Mouse (Mus musculus) kidney, adult 2 months (tissue): ENCODE data around the gene Il12a.

Experiments used
- CTCF ChIP-seq: fragments of 200-500 bp; conservative IDR thresholded peaks from 2 replicates; pipeline ENCODE4 v1.5.1; 2011; ENCODE audit warnings: low read depth, mild to moderate bottlenecking, control low read depth, low read length, moderate library complexity, mixed read lengths; ENCODE audit not compliant: insufficient read depth, insufficient read length
- POLR2A ChIP-seq: fragments of 200-500 bp; IDR thresholded peaks from one replicate; pipeline ENCODE4 v1.6.1; 2011; ENCODE audit warnings: low read depth, low read length, control low read depth

DNA sequence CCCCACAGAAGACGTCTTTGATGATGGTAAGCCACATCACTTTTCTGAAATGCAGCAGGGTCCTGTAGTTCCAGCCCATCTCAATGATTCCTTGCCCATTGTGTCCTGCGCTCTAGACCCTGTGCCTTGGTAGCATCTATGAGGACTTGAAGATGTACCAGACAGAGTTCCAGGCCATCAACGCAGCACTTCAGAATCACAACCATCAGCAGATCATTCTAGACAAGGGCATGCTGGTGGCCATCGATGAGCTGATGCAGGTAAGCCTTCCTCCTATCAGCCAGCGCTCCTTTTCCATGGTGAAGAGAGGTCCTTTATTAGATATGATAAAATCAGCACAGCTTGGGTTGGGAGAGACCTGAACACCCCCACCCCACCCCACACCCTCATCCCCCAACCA is 4.9 kb downstream of the Il12a start:
- TF ChIP-seq POLR2A (no peak), CTCF (no peak)
